Comparison of ENCODE assay signal across 24 mouse cellular contexts in the genomic region with DNA sequence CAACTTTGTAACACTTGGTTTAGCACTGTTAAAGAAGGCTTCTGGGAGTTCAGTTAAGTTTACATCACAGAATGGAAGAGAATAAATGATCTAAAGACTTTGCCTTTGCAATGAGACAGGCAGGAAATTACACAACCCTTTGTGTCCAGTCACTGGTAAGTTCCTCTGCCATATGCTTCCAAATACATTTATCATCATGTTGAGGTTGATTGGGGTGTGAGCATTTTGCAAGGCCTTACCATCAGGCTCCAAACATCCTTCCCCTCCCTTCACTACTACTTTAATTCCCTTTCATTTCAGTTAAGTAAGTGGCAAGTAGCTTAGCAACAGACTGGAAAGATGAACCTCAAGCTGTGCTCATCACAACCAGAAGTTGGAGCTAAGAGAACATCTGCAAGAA. TPM values are rescaled to one million over a fixed set of nuclear protein-coding genes. Genes with fewer than 3 reads are reported as not detected.
DNase-seq lines count a peak whose midpoint lies in the region; ATAC-seq lines count a peak whose summit lies in the region.
"Had no signal": no experiment of that assay in that cellular context is flagged by ENCODE, and none has a peak within 500 bp of the region (broad histone marks: within the 10 kb centered on the region; RNA-seq: fewer than 3 reads in every experiment).

No protein-coding gene starts in this region.

- peak; percentile 1 for DNase-seq in layer of hippocampus, adult 9-11 months
- DNase-seq in layer of hippocampus, postnatal 14 days (ENCODE audit: low spot score in 2 of 2): no peak
- no peak for DNase-seq in heart, adult 11 months
- DNase-seq in retina, postnatal 1 day: no peak
- DNase-seq: adrenal gland, adult 8-10 months; adrenal gland, postnatal 14 days; adrenal gland, postnatal 36 days; cerebellum, adult 11 months; cerebellum, adult 18-20 months; cerebellum, adult 8-10 months; cerebellum, adult 9-11 months; cerebellum, postnatal 14 days; cerebellum, postnatal 36 days; forebrain, postnatal 0 days had no signal

- no peak overlapping the region for H3K9ac ChIP-seq in neural tube, embryonic 15.5 days (replicated peaks)
- H3K9ac ChIP-seq: embryonic facial prominence, embryonic 12.5 days; forebrain, embryonic 13.5 days; forebrain, embryonic 15.5 days; forebrain, postnatal 0 days had no signal

- no peak overlapping the region for H3K4me3 ChIP-seq in neural tube, embryonic 15.5 days (replicated peaks)
- H3K4me3 ChIP-seq: embryonic facial prominence, embryonic 10.5 days; embryonic facial prominence, embryonic 12.5 days; forebrain, embryonic 13.5 days; forebrain, embryonic 15.5 days had no signal

- peaks cover 9% of the 10 kb centered on the region; the same call in 1 of the 2 replicates for H3K36me3 ChIP-seq in neural tube, embryonic 15.5 days
- H3K36me3 ChIP-seq: embryonic facial prominence, embryonic 12.5 days; forebrain, embryonic 15.5 days had no signal

- H3K4me2 ChIP-seq in neural tube, embryonic 15.5 days: no peak overlapping the region
- H3K4me2 ChIP-seq: embryonic facial prominence, embryonic 12.5 days; forebrain, embryonic 13.5 days; forebrain, embryonic 15.5 days had no signal

- no peaks in the 10 kb centered on the region for H3K4me1 ChIP-seq in neural tube, embryonic 15.5 days
- H3K4me1 ChIP-seq: embryonic facial prominence, embryonic 10.5 days; embryonic facial prominence, embryonic 12.5 days; forebrain, embryonic 13.5 days; forebrain, embryonic 15.5 days had no signal

- no peak overlapping the region for H3K27ac ChIP-seq in neural tube, embryonic 15.5 days (replicated peaks)
- H3K27ac ChIP-seq: embryonic facial prominence, embryonic 10.5 days; embryonic facial prominence, embryonic 12.5 days; forebrain, embryonic 13.5 days; forebrain, embryonic 15.5 days had no signal

- ATAC-seq in common myeloid progenitor, adult 5-6 weeks (replicated peaks; ENCODE audit: low read depth, poor library complexity, severe bottlenecking): peak; percentile 74
- ATAC-seq in megakaryocyte, adult 5-6 weeks (ENCODE audit: poor library complexity, severe bottlenecking): 0 out of 2 replicates have a peak, but pooled peaks have one; percentile 38
- no peak for ATAC-seq in neural tube, embryonic 15.5 days (ENCODE audit: low FRiP score)
- ATAC-seq: forebrain, embryonic 13.5 days; forebrain, embryonic 15.5 days; forebrain, postnatal 0 days had no signal

- H3K27me3 ChIP-seq in neural tube, embryonic 15.5 days (replicated peaks): no peaks in the 10 kb centered on the region
- H3K27me3 ChIP-seq: embryonic facial prominence, embryonic 12.5 days; forebrain, embryonic 13.5 days; forebrain, embryonic 15.5 days had no signal

- no peaks in the 10 kb centered on the region for H3K9me3 ChIP-seq in neural tube, embryonic 15.5 days (replicated peaks)
- H3K9me3 ChIP-seq: embryonic facial prominence, embryonic 10.5 days; embryonic facial prominence, embryonic 12.5 days; forebrain, embryonic 13.5 days; forebrain, embryonic 15.5 days had no signal

RNA-seq across cellular contexts. Expression of gene Rgn, which starts 28.0 kb away (rescaled TPM):
- under 1 TPM in 1 of 2 experiments, not detected in 1; 0.21 TPM for total RNA-seq in layer of hippocampus, postnatal 14 days (2021)
- not detected in 2 replicates for total RNA-seq in common myeloid progenitor, adult 5-6 weeks (2017)
- not detected in 2 replicates for total RNA-seq in megakaryocyte, adult 5-6 weeks (2015)
- total RNA-seq in megakaryocyte, adult 5-6 weeks (2017): not detected in 2 replicates
- polyA plus RNA-seq in neural tube, embryonic 15.5 days (2015; fragmentation: Nextera tagmentation; extraction: Ambion mirVana): 0.58 and 0.83 TPM in 2 replicates
- total RNA-seq: ES-E14, MEL had no signal
- polyA plus RNA-seq: C2C12 had no signal
